Comparison of ENCODE assay signal across 51 mouse cellular contexts in genomic region chr6:42215028-42215427, GRCm38 (mm10). TPM values are rescaled to one million over a fixed set of nuclear protein-coding genes. Genes with fewer than 3 reads are reported as not detected.
"Had no signal": no experiment of that assay in that cellular context is flagged by ENCODE, and none has a peak within 500 bp of the region (broad histone marks: within the 10 kb centered on the region; RNA-seq: fewer than 3 reads in every experiment).

Gene Tas2r144, plus strand, starts transcription at chr6:42215328.

- H3K4me1 ChIP-seq: heart, embryonic 10.5 days; heart, embryonic 12.5 days; heart, embryonic 13.5 days; heart, embryonic 15.5 days; hindbrain, embryonic 10.5 days; hindbrain, embryonic 12.5 days; hindbrain, embryonic 13.5 days; hindbrain, embryonic 15.5 days; intestine, embryonic 15.5 days; kidney, embryonic 15.5 days had no signal

- H3K9ac ChIP-seq: heart, embryonic 12.5 days; heart, embryonic 13.5 days; heart, embryonic 15.5 days; hindbrain, embryonic 12.5 days; hindbrain, embryonic 13.5 days; hindbrain, embryonic 14.5 days; hindbrain, embryonic 15.5 days; intestine, embryonic 15.5 days; kidney, embryonic 15.5 days had no signal

- H3K27me3 ChIP-seq: heart, embryonic 12.5 days; heart, embryonic 13.5 days; heart, embryonic 15.5 days; hindbrain, embryonic 12.5 days; hindbrain, embryonic 13.5 days; hindbrain, embryonic 15.5 days; intestine, embryonic 15.5 days; kidney, embryonic 15.5 days had no signal

- H3K4me3 ChIP-seq: heart, embryonic 10.5 days; heart, embryonic 12.5 days; heart, embryonic 13.5 days; heart, embryonic 15.5 days; hindbrain, embryonic 10.5 days; hindbrain, embryonic 12.5 days; hindbrain, embryonic 13.5 days; hindbrain, embryonic 15.5 days; intestine, embryonic 15.5 days; kidney, embryonic 15.5 days; layer of hippocampus, adult 2 months; left cerebral cortex, adult 2 months had no signal

- DNase-seq: heart, postnatal 10 days; heart, postnatal 14 days; heart, postnatal 36 days; heart, postnatal 4 days; kidney, adult 11 months; kidney, adult 2 months; kidney, adult 8-10 months; kidney, adult 9 months; kidney, postnatal 10 days; kidney, postnatal 14 days; kidney, postnatal 25 days; kidney, postnatal 36 days; kidney, postnatal 4 days; layer of hippocampus, adult 9-11 months; layer of hippocampus, postnatal 36 days had no signal

- H3K36me3 ChIP-seq: heart, embryonic 10.5 days; heart, embryonic 12.5 days; heart, embryonic 13.5 days; heart, embryonic 15.5 days; hindbrain, embryonic 10.5 days; hindbrain, embryonic 12.5 days; hindbrain, embryonic 13.5 days; hindbrain, embryonic 15.5 days; intestine, embryonic 15.5 days; kidney, embryonic 15.5 days had no signal

- H3K27ac ChIP-seq: heart, embryonic 10.5 days; heart, embryonic 13.5 days; heart, embryonic 15.5 days; hindbrain, embryonic 10.5 days; hindbrain, embryonic 12.5 days; hindbrain, embryonic 13.5 days; hindbrain, embryonic 14.5 days; hindbrain, embryonic 15.5 days; hindbrain, postnatal 0 days; intestine, embryonic 15.5 days; kidney, embryonic 15.5 days; kidney, postnatal 0 days; layer of hippocampus, adult 2 months; left cerebral cortex, adult 2 months had no signal

- H3K9me3 ChIP-seq: heart, embryonic 10.5 days; heart, embryonic 12.5 days; heart, embryonic 13.5 days; heart, embryonic 15.5 days; hindbrain, embryonic 10.5 days; hindbrain, embryonic 12.5 days; hindbrain, embryonic 13.5 days; hindbrain, embryonic 15.5 days; intestine, embryonic 15.5 days; kidney, embryonic 15.5 days had no signal

- ATAC-seq: hindbrain, embryonic 16.5 days; hindbrain, postnatal 0 days; inflammation-experienced regulatory T-cells, adult 6 months; intestine, embryonic 15.5 days; intestine, embryonic 16.5 days; intestine, postnatal 0 days had no signal

RNA-seq across cellular contexts. Expression of gene Tas2r144, which starts in this region (rescaled TPM):
- total RNA-seq: heart, postnatal 10 days; heart, postnatal 14 days; heart, postnatal 25 days; heart, postnatal 36 days; heart, postnatal 4 days; hematopoietic stem cell, adult 5-6 weeks; hindbrain, postnatal 0 days; layer of hippocampus, adult 18-20 months; layer of hippocampus, adult 2 months; layer of hippocampus, adult 8-10 months; layer of hippocampus, postnatal 10 days; layer of hippocampus, postnatal 14 days; layer of hippocampus, postnatal 25 days; layer of hippocampus, postnatal 36 days; left cerebral cortex, adult 18-20 months; left cerebral cortex, adult 2 months had no signal
- polyA plus RNA-seq: heart, embryonic 10.5 days; heart, embryonic 11.5 days; heart, embryonic 12.5 days; heart, embryonic 13.5 days; heart, embryonic 14.5 days; heart, embryonic 15.5 days; heart, embryonic 16.5 days; heart, postnatal 0 days; hindbrain, embryonic 10.5 days; hindbrain, embryonic 11.5 days; hindbrain, embryonic 12.5 days; hindbrain, embryonic 13.5 days; hindbrain, embryonic 14.5 days; hindbrain, embryonic 15.5 days; hindbrain, embryonic 16.5 days; hindbrain, postnatal 0 days; inflammation-experienced regulatory T-cells, adult 6 months; intestine, embryonic 14.5 days; intestine, embryonic 15.5 days; intestine, embryonic 16.5 days; intestine, postnatal 0 days; kidney, adult 2 months; kidney, embryonic 14.5 days; kidney, embryonic 15.5 days; kidney, embryonic 16.5 days; kidney, postnatal 0 days; large intestine, adult 2 months had no signal
